Mouse (Mus musculus) gastrocnemius, postnatal 14 days (tissue): ENCODE measurements at regions not wholly inside any gene's neighbourhood (a gene's known extent, or its start where the extent isn't known, plus 50 kb on each side); places are given as distances from the start of the nearest gene placed in this dataset.

ENCODE experiments used
- DNase-seq: peaks from one replicate; pipeline ENCODE4 v3.0.0; 2021; ENCODE audit warnings: mixed read lengths
- intact Hi-C: fragments of 180-260 bp; cut with DNase I; formaldehyde crosslinking; loops from one replicate; pipeline ENCODE4 v1.15.1; 2025; ENCODE audit warnings: low total_unique reads

GRCm38 (mm10) chr2:138640654-138641053 lies 384.3 kb downstream of the Btbd3 start:
- no peak for DNase-seq

GRCm38 (mm10) chr2:138641335-138641734 lies 385.0 kb downstream of the Btbd3 start:
- DNase-seq = no peak
- intact Hi-C loops = no loop called here

More at GRCm38 (mm10) chr2:138640654-138641053, 384.3 kb downstream of the Btbd3 start:
- intact Hi-C loops = no loop called here

- no peak for DNase-seq
- intact Hi-C loops = no loop called here
These were observed 392.3 kb downstream of the Btbd3 start for GRCm38 (mm10) chr2:138648616-138649015.

- intact Hi-C loops = no loop called here
- no peak for DNase-seq
These were observed 403.0 kb downstream of the Btbd3 start for GRCm38 (mm10) chr2:138659376-138659775.

GRCm38 (mm10) chr2:138670307-138670706 lies 413.9 kb downstream of the Btbd3 start:
- intact Hi-C loops = no loop called here
- DNase-seq = no peak

GRCm38 (mm10) chr2:138674801-138675200 lies 418.4 kb downstream of the Btbd3 start:
- intact Hi-C loops = no loop called here
- DNase-seq = no peak

- intact Hi-C loops = no loop called here
- DNase-seq = no peak
These were observed 419.1 kb downstream of the Btbd3 start for GRCm38 (mm10) chr2:138675229-138676065.

- intact Hi-C loops = no loop called here
- no peak for DNase-seq
These were observed 431.9 kb downstream of the Btbd3 start for GRCm38 (mm10) chr2:138688140-138688871.

GRCm38 (mm10) chr2:138689497-138689896 lies 433.1 kb downstream of the Btbd3 start:
- intact Hi-C loops = no loop called here
- no peak for DNase-seq

- intact Hi-C loops = no loop called here
These were observed 446.4 kb downstream of the Btbd3 start for GRCm38 (mm10) chr2:138702783-138703182.

GRCm38 (mm10) chr2:138703943-138704541 lies 447.7 kb downstream of the Btbd3 start:
- DNase-seq = no peak
- intact Hi-C loops = no loop called here

More at GRCm38 (mm10) chr2:138702783-138703182, 446.4 kb downstream of the Btbd3 start:
- no peak for DNase-seq

GRCm38 (mm10) chr2:138708763-138709162 lies 452.4 kb downstream of the Btbd3 start:
- intact Hi-C loops = no loop called here
- no peak for DNase-seq

GRCm38 (mm10) chr2:138733846-138734245 lies 477.5 kb downstream of the Btbd3 start:
- intact Hi-C loops = no loop called here

GRCm38 (mm10) chr2:138744806-138745205 lies 488.4 kb downstream of the Btbd3 start:
- intact Hi-C loops = no loop called here
- no peak for DNase-seq

More at GRCm38 (mm10) chr2:138733846-138734245, 477.5 kb downstream of the Btbd3 start:
- DNase-seq = no peak

- intact Hi-C loops = no loop called here
- DNase-seq = no peak
These were observed 504.1 kb downstream of the Btbd3 start for GRCm38 (mm10) chr2:138760439-138760963.

GRCm38 (mm10) chr2:138761400-138761799 lies 505.0 kb downstream of the Btbd3 start:
- no peak for DNase-seq
- intact Hi-C loops = no loop called here

GRCm38 (mm10) chr2:138766275-138766842 lies 510.0 kb downstream of the Btbd3 start:
- no peak for DNase-seq
- intact Hi-C loops = no loop called here

GRCm38 (mm10) chr2:138783781-138784180 lies 527.4 kb downstream of the Btbd3 start:
- DNase-seq = no peak
- intact Hi-C loops = no loop called here

GRCm38 (mm10) chr2:138792711-138793450 lies 536.5 kb downstream of the Btbd3 start:
- intact Hi-C loops = no loop called here
- DNase-seq = no peak
